Mouse (Mus musculus) small intestine, adult 10 weeks (tissue): Measurements from ENCODE around the gene Rhox6. TPM values are rescaled to one million over a fixed set of nuclear protein-coding genes. Genes with fewer than 3 reads are reported as not detected.

Source experiments
- polyA plus RNA-seq: library from polyadenylated mRNA; stranded (reverse); fragments of 350-450 nt; fragmentation: Illumina TruSeq; extraction: RNeasy Lipid Tissue Mini Kit (QIAGEN cat#74804); gene quantifications from one replicate; pipeline ENCODE4 v1.2.3, GENCODE M21; 2014; ENCODE audit warnings: low replicate concordance

Gene Rhox6
- polyA plus RNA-seq: not detected

DNA sequence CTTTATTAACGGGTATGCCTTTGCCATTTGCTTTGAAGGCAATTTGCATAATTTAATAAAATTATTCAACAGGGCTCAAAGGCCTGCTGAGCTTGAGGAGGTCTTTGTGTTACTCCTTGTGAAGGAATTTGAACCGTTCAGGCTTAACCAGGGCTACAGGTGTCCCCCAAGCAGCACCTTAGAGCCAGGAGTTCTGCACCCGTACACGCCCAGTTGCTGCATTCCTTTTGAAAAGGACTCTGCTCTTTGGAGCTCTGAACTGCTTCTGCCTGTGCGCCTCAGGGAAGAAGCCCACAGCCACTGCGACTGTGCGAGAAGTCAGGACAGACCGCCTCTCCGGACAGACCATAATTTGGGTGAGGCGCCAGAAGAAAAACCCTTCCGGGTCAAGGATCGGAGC lies at the start of gene Rhox6:
Rhox6 (plus strand) TSS at position 301 of the 400 bp plus-strand sequence.

DNA sequence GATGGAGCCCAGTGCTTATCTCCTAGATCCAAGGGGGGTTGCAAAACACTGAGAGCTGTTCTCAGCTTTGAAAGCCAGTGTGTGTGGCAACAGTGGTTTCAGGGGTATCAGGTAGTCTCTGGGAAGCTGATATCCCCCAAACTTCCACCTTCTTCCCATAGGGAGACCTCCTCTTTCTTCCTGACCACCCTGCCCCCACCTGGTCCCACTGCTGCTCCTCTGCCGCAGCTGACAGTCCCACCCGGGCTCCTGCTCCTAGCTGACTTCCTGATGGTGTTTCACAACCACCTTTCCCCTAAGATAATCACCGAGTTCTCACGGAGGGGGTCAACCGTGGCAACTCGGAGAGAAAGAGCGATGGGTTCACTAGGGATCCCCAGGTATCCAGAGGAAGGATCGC lies 4.7 kb downstream of the Rhox6 start, which contains the start of gene Rhox7a:
Rhox7a (plus strand) TSS at position 301 of the 400 bp plus-strand sequence.

DNA sequence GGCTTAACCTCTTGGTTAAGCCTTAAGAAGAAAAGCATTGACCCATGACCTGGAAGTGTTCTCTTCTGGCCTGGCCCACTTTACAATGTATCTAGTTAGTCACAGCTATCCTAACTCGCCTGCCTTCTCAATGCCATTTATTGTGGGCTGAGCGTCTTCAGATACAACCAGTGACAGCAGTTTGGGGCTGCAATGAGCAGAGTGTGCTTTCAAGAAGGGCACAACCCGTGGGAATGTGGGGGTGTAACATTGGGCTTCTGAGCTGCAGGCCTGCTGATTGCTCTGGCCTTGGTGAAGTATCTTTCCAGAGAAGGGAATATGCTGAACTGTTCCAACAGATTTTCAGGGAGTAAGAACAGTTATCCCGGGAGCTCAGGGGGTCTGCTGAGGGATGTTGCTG lies 52.1 kb downstream of the Rhox6 start, which contains the start of gene Rhox8:
Rhox8 (minus strand) TSS at position 101 of the 400 bp plus-strand sequence.

Other genes starting within 250 kb of the Rhox6 start
- gene Rhox3f, start 245.9 kb upstream of the Rhox6 start, polyA plus RNA-seq: not detected
- not detected for gene Rhox4f, start 219.2 kb upstream of the Rhox6 start, polyA plus RNA-seq
- gene Rhox3g, start 198.3 kb upstream of the Rhox6 start, polyA plus RNA-seq: not detected
- not detected for gene Rhox2g, start 183.4 kb upstream of the Rhox6 start, polyA plus RNA-seq
- gene Rhox4g, start 175.6 kb upstream of the Rhox6 start, polyA plus RNA-seq: not detected
- gene Rhox3h, start 158.1 kb upstream of the Rhox6 start, polyA plus RNA-seq: not detected
- gene Rhox2h, start 153.6 kb upstream of the Rhox6 start, polyA plus RNA-seq: not detected
- not detected for gene Rhox5, start 22.1 kb upstream of the Rhox6 start, polyA plus RNA-seq
- gene Rhox7a, start 4.8 kb downstream of the Rhox6 start, polyA plus RNA-seq: not detected
- not detected for gene Rhox8, start 52.0 kb downstream of the Rhox6 start, polyA plus RNA-seq
- not detected for gene Rhox7b, start 70.3 kb downstream of the Rhox6 start, polyA plus RNA-seq
- gene Rhox9, start 74.9 kb downstream of the Rhox6 start, polyA plus RNA-seq: not detected
- not detected for gene Btg1-ps1, start 191.9 kb downstream of the Rhox6 start, polyA plus RNA-seq
- not detected for gene Btg1-ps2, start 216.2 kb downstream of the Rhox6 start, polyA plus RNA-seq
- not detected for gene Rhox10, start 239.6 kb downstream of the Rhox6 start, polyA plus RNA-seq